Comparison of ENCODE assay signal across 12 mouse cellular contexts in genomic region chr9:71241515-71242411, GRCm38 (mm10). TPM values are rescaled to one million over a fixed set of nuclear protein-coding genes. Genes with fewer than 3 reads are reported as not detected.
DNase-seq lines count a peak whose midpoint lies in the region; ATAC-seq lines count a peak whose summit lies in the region.
"Had no signal": no experiment of that assay in that cellular context is flagged by ENCODE, and none has a peak within 500 bp of the region (broad histone marks: within the 10 kb centered on the region; RNA-seq: fewer than 3 reads in every experiment).

No protein-coding gene starts in this region.

- H3K4me2 ChIP-seq in kidney, embryonic 14.5 days (replicated peaks; ENCODE audit: low read depth, low read length) = no peak overlapping the region
- H3K4me2 ChIP-seq in neural tube, embryonic 12.5 days (replicated peaks) = 0 out of 2 replicates have a peak overlapping the region, but pooled peaks have one; percentile 12
- no peak overlapping the region for H3K4me2 ChIP-seq in neural tube, embryonic 15.5 days
- peak overlapping the region; percentile 36 for H3K4me2 ChIP-seq in limb, embryonic 13.5 days (replicated peaks)
- H3K4me2 ChIP-seq: hindbrain, embryonic 14.5 days; liver, embryonic 13.5 days had no signal

- H3K4me1 ChIP-seq in kidney, embryonic 14.5 days (ENCODE audit: control insufficient read depth, insufficient read depth, low read length) = peaks cover 13% of the 10 kb centered on the region
- 0 out of 2 replicates have a peak, but pooled peaks cover 5% of the 10 kb centered on the region for H3K4me1 ChIP-seq in neural tube, embryonic 12.5 days
- H3K4me1 ChIP-seq in neural tube, embryonic 15.5 days = peaks cover 6% of the 10 kb centered on the region; the same call in 1 of the 2 replicates
- peaks cover 21% of the 10 kb centered on the region for H3K4me1 ChIP-seq in limb, embryonic 13.5 days
- H3K4me1 ChIP-seq: liver, embryonic 13.5 days had no signal

- DNase-seq in kidney, postnatal 36 days = no peak
- DNase-seq in thymus, postnatal 14 days = no peak
- DNase-seq: gastrocnemius, postnatal 36 days; liver, embryonic 13.5 days; thymus, adult 2 months had no signal

- H3K27ac ChIP-seq in kidney, embryonic 14.5 days (ENCODE audit: low read depth, low read length) = peak overlapping the region; percentile 20; the same call in 1 of the 2 replicates
- H3K27ac ChIP-seq in neural tube, embryonic 12.5 days = no peak overlapping the region
- H3K27ac ChIP-seq in neural tube, embryonic 15.5 days (replicated peaks) = no peak overlapping the region
- H3K27ac ChIP-seq in limb, embryonic 13.5 days = no peak overlapping the region
- H3K27ac ChIP-seq: hindbrain, embryonic 14.5 days; liver, embryonic 13.5 days had no signal

- H3K4me3 ChIP-seq in kidney, embryonic 14.5 days (ENCODE audit: low read length) = no peak overlapping the region
- H3K4me3 ChIP-seq in neural tube, embryonic 12.5 days = no peak overlapping the region
- H3K4me3 ChIP-seq in neural tube, embryonic 15.5 days (replicated peaks) = no peak overlapping the region
- no peak overlapping the region for H3K4me3 ChIP-seq in limb, embryonic 13.5 days
- H3K4me3 ChIP-seq: erythroblast, embryonic 14.5 days; liver, embryonic 13.5 days had no signal

- WGBS in kidney, embryonic 14.5 days = 24% methylated on average over 10 of the region's 10 CpGs
- 22% methylated on average over 10 of the region's 10 CpGs for WGBS in neural tube, embryonic 12.5 days
- WGBS in neural tube, embryonic 15.5 days = 14% methylated on average over 10 of the region's 10 CpGs
- WGBS in limb, embryonic 13.5 days = 21% methylated on average over 10 of the region's 10 CpGs

- no peaks in the 10 kb centered on the region for H3K36me3 ChIP-seq in kidney, embryonic 14.5 days (ENCODE audit: control insufficient read depth, insufficient read depth, low read length)
- no peaks in the 10 kb centered on the region for H3K36me3 ChIP-seq in neural tube, embryonic 12.5 days
- no peaks in the 10 kb centered on the region for H3K36me3 ChIP-seq in neural tube, embryonic 15.5 days
- no peaks in the 10 kb centered on the region for H3K36me3 ChIP-seq in limb, embryonic 13.5 days
- H3K36me3 ChIP-seq: liver, embryonic 13.5 days had no signal

- no peaks in the 10 kb centered on the region for H3K27me3 ChIP-seq in kidney, embryonic 14.5 days (ENCODE audit: control insufficient read depth, insufficient read depth, low read length)
- H3K27me3 ChIP-seq in neural tube, embryonic 12.5 days (replicated peaks) = peaks cover 23% of the 10 kb centered on the region
- peaks cover 32% of the 10 kb centered on the region for H3K27me3 ChIP-seq in neural tube, embryonic 15.5 days (replicated peaks)
- H3K27me3 ChIP-seq in limb, embryonic 13.5 days = peaks cover 51% of the 10 kb centered on the region
- H3K27me3 ChIP-seq: liver, embryonic 13.5 days had no signal

- H3K9me3 ChIP-seq in kidney, embryonic 14.5 days (ENCODE audit: control insufficient read depth, low read length) = no peaks in the 10 kb centered on the region
- H3K9me3 ChIP-seq in neural tube, embryonic 12.5 days = no peaks in the 10 kb centered on the region
- H3K9me3 ChIP-seq in neural tube, embryonic 15.5 days (replicated peaks) = no peaks in the 10 kb centered on the region
- no peaks in the 10 kb centered on the region for H3K9me3 ChIP-seq in limb, embryonic 13.5 days
- H3K9me3 ChIP-seq: liver, embryonic 13.5 days had no signal

- ATAC-seq in kidney, embryonic 14.5 days (ENCODE audit: low FRiP score, low TSS enrichment) = peak; percentile 84
- ATAC-seq in neural tube, embryonic 12.5 days (ENCODE audit: low FRiP score, low read depth) = no peak
- no peak for ATAC-seq in neural tube, embryonic 15.5 days (ENCODE audit: low FRiP score)
- ATAC-seq in limb, embryonic 13.5 days (ENCODE audit: low FRiP score, low read depth) = peak; percentile 83
- no peak for ATAC-seq in megakaryocyte, adult 5-6 weeks (ENCODE audit: poor library complexity, severe bottlenecking)

- no peak overlapping the region for H3K9ac ChIP-seq in kidney, embryonic 14.5 days (ENCODE audit: low read depth, low read length)
- H3K9ac ChIP-seq in neural tube, embryonic 12.5 days = no peak overlapping the region
- no peak overlapping the region for H3K9ac ChIP-seq in neural tube, embryonic 15.5 days (replicated peaks)
- no peak overlapping the region for H3K9ac ChIP-seq in limb, embryonic 13.5 days
- H3K9ac ChIP-seq: hindbrain, embryonic 14.5 days; liver, embryonic 13.5 days had no signal

RNA-seq across cellular contexts. Expression of gene Aldh1a2, which starts 26.2 kb away (rescaled TPM):
- polyA plus RNA-seq in kidney, embryonic 14.5 days (2014; fragmentation: Nextera tagmentation; extraction: Ambion mirVana) = 306 and 400 TPM in 2 replicates
- 91.0 and 100 TPM in 2 replicates for polyA plus RNA-seq in neural tube, embryonic 12.5 days (2016; fragmentation: Nextera tagmentation; extraction: Ambion mirVana)
- polyA plus RNA-seq in neural tube, embryonic 15.5 days (2015; fragmentation: Nextera tagmentation; extraction: Ambion mirVana) = 49.5 and 61.3 TPM in 2 replicates
- 113 and 119 TPM in 2 replicates for polyA plus RNA-seq in limb, embryonic 13.5 days (2015; fragmentation: Nextera tagmentation; extraction: Ambion mirVana)
- total RNA-seq in megakaryocyte, adult 5-6 weeks (2015) = 0.11 TPM in 1 of 2 replicates, not detected in the other
- 0.08 and 0.11 TPM in 2 replicates for total RNA-seq in megakaryocyte, adult 5-6 weeks (2017)
- polyA plus RNA-seq: erythroblast, embryonic 14.5 days had no signal

Comparison
In these comparisons a context has a peak if more than half of its experiments do, and no peak if none do; other contexts are left out.
1. H3K4me2 ChIP-seq: peak in neural tube, embryonic 12.5 days (single experiment) and limb, embryonic 13.5 days (single experiment); none in kidney, embryonic 14.5 days (single experiment) and neural tube, embryonic 15.5 days (single experiment).
2. ATAC-seq: peak in kidney, embryonic 14.5 days (single experiment) and limb, embryonic 13.5 days (single experiment); none in neural tube, embryonic 12.5 days (single experiment), neural tube, embryonic 15.5 days (single experiment) and megakaryocyte, adult 5-6 weeks (single experiment).